Mouse (Mus musculus): ENCODE data around the gene Fsd1. TPM values are rescaled to one million over a fixed set of nuclear protein-coding genes. Genes with fewer than 3 reads are reported as not detected.

Gene Fsd1
- polyA plus RNA-seq, 1 experiment from 2014 or later: 21.6 TPM

DNA sequence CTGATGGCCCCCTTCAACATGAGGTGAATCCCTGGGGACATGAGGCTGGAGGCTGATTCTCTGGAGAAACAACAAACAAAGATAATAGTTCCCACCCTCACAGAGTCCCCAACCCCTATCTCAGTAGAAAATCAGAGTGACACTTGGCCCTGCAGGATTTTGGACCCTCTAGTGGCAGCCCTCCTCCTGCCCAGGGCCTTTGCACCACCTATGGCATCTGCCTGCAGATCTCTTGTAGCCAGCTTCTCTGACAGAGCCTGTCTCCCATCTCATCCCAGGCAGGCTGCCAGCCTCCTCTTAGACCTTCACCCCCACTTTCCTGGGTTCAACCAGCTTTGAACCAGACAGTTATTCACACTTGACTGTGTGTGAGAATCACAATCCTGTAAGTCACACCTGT, 25.5 kb upstream of the Fsd1 start:
- Histone ChIP-seq H3K4me1 (ENCODE audit: insufficient read depth, low read length) (peaks cover 20% of the 10 kb centered on the region), H3K9ac (replicated peaks; ENCODE audit: low read length) (no peak overlapping the region), H3K4me3 (ENCODE audit: low read length) (no peak overlapping the region), H3K27ac (ENCODE audit: low read length) (no peak overlapping the region), H3K36me3 (ENCODE audit: insufficient read depth, low read length) (peaks cover 21% of the 10 kb centered on the region), H3K27me3 (ENCODE audit: insufficient read depth, low read length) (no peaks in the 10 kb centered on the region), H3K4me2 (replicated peaks; ENCODE audit: low read depth, low read length) (no peak overlapping the region), H3K9me3 (ENCODE audit: low read length) (no peaks in the 10 kb centered on the region)
- no peak for ATAC-seq (ENCODE audit: low FRiP score, low TSS enrichment)

DNA sequence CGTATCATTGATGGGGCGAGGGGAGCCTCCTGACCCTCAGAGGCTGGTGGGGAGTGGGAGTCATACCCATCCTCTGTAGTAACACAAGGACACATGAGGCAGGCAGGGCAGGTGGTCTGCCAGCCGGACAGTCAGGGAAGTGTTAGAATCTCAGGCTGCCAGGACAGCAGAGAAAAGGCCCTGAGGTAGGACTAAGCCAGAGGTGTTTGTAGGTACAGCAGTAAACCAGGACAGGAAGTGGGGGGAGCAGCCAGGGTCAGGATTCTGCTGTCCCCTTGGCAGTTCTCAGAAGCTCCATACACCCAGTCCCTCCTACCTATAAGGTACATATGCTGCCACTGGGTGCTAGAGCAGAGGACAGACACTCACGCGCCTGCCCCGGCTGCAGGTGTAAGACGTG, 24.7 kb upstream of the Fsd1 start:
- Histone ChIP-seq H3K27ac (ENCODE audit: low read length) (no peak overlapping the region), H3K27me3 (ENCODE audit: insufficient read depth, low read length) (no peaks in the 10 kb centered on the region), H3K9ac (replicated peaks; ENCODE audit: low read length) (no peak overlapping the region), H3K4me2 (replicated peaks; ENCODE audit: low read depth, low read length) (no peak overlapping the region), H3K4me3 (ENCODE audit: low read length) (no peak overlapping the region), H3K9me3 (ENCODE audit: low read length) (no peaks in the 10 kb centered on the region), H3K4me1 (ENCODE audit: insufficient read depth, low read length) (peaks cover 15% of the 10 kb centered on the region), H3K36me3 (ENCODE audit: insufficient read depth, low read length) (peaks cover 24% of the 10 kb centered on the region)
- WGBS: 94% methylated on average over 7 of the region's 7 CpGs
- ATAC-seq (ENCODE audit: low FRiP score, low TSS enrichment): no peak

DNA sequence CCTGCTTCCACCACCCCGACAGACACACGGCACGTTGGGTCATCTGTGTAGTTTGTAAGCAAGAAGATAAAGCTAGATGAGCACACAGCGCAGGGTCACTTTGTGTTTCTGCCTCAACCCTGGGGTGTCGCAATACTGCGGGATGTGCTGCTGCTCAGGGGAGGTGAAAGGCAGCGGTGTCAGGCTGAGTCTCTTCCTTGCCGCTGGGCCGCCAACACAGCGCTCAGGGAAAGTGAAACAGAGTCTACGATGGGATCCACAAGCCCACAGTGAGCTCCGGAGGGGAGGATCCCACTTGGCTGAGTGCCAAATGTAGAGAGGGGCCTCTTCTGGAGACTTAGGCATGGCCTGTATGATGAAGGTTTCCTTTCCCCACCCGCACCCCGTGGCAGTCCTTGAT, 23.1 kb upstream of the Fsd1 start:
- no peak overlapping the region for H3K9ac ChIP-seq (replicated peaks; ENCODE audit: low read length)
- H3K4me3 ChIP-seq (ENCODE audit: low read length): no peak overlapping the region
- peaks cover 15% of the 10 kb centered on the region for H3K4me1 ChIP-seq (ENCODE audit: insufficient read depth, low read length)
- no peak for ATAC-seq (ENCODE audit: low FRiP score, low TSS enrichment)
- WGBS: 83% methylated on average over 14 of the region's 14 CpGs
- no peaks in the 10 kb centered on the region for H3K9me3 ChIP-seq (ENCODE audit: low read length)
- no peaks in the 10 kb centered on the region for H3K27me3 ChIP-seq (ENCODE audit: insufficient read depth, low read length)
- no peak overlapping the region for H3K27ac ChIP-seq (ENCODE audit: low read length)
- peaks cover 37% of the 10 kb centered on the region for H3K36me3 ChIP-seq (ENCODE audit: insufficient read depth, low read length)
- no peak overlapping the region for H3K4me2 ChIP-seq (replicated peaks; ENCODE audit: low read depth, low read length)

DNA sequence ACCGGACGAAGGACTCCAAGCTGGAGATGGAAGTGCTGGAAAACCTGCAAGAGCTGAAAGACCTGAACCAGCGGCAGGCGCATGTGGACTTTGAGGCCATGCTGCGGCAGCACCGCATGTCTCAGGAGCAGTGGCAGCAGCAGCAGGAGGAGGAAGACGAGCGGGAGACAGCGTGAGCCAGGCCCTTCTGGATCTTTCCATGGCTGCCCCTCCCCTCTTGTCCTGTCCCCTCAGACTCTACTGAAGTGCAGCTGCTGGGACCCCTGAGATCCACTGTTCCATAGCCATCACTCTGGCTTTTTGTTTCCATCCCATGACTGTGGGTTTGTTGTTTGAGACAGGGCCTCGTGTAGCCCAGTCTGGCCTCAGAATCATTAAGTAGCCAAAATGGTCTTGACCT, 21.8 kb upstream of the Fsd1 start:
- ATAC-seq (ENCODE audit: low FRiP score, low TSS enrichment): no peak
- no peak overlapping the region for H3K4me3 ChIP-seq (ENCODE audit: low read length)
- H3K27ac ChIP-seq (ENCODE audit: low read length): no peak overlapping the region
- no peak overlapping the region for H3K4me2 ChIP-seq (replicated peaks; ENCODE audit: low read depth, low read length)
- peaks cover 13% of the 10 kb centered on the region for H3K4me1 ChIP-seq (ENCODE audit: insufficient read depth, low read length)
- no peak overlapping the region for H3K9ac ChIP-seq (replicated peaks; ENCODE audit: low read length)
- H3K36me3 ChIP-seq (ENCODE audit: insufficient read depth, low read length): peaks cover 37% of the 10 kb centered on the region
- no peaks in the 10 kb centered on the region for H3K9me3 ChIP-seq (ENCODE audit: low read length)
- WGBS: 92% methylated on average over 10 of the region's 10 CpGs
- no peaks in the 10 kb centered on the region for H3K27me3 ChIP-seq (ENCODE audit: insufficient read depth, low read length)

DNA sequence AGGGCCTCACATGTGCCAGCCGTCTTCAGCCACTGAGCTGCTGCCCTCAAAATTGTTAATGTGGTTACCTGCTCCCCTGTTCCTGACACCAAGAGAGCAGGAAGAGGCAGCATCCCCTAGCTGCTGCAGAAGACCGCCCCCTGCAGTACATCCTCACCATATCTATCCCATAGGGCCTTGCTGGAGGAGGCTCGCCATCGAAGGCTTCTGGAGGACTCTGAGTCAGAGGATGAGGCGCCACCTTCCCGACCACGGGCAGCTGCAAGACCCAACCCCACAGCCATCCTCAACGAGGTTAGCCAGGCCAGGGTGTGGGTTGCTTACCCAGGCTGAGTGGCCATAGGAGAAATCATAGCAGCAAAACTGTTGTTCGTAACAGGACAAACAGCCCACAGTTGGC, 21.3 kb upstream of the Fsd1 start:
- no peak overlapping the region for H3K4me3 ChIP-seq (ENCODE audit: low read length)
- no peak for ATAC-seq (ENCODE audit: low FRiP score, low TSS enrichment)
- peaks cover 9% of the 10 kb centered on the region for H3K4me1 ChIP-seq (ENCODE audit: insufficient read depth, low read length)
- no peaks in the 10 kb centered on the region for H3K9me3 ChIP-seq (ENCODE audit: low read length)
- H3K9ac ChIP-seq (replicated peaks; ENCODE audit: low read length): no peak overlapping the region
- H3K36me3 ChIP-seq (ENCODE audit: insufficient read depth, low read length): peaks cover 37% of the 10 kb centered on the region
- no peak overlapping the region for H3K4me2 ChIP-seq (replicated peaks; ENCODE audit: low read depth, low read length)
- 91% methylated on average over 9 of the region's 9 CpGs for WGBS
- peak overlapping the region; percentile 20; the same call in 1 of the 2 replicates for H3K27ac ChIP-seq (ENCODE audit: low read length)
- H3K27me3 ChIP-seq (ENCODE audit: insufficient read depth, low read length): no peaks in the 10 kb centered on the region

DNA sequence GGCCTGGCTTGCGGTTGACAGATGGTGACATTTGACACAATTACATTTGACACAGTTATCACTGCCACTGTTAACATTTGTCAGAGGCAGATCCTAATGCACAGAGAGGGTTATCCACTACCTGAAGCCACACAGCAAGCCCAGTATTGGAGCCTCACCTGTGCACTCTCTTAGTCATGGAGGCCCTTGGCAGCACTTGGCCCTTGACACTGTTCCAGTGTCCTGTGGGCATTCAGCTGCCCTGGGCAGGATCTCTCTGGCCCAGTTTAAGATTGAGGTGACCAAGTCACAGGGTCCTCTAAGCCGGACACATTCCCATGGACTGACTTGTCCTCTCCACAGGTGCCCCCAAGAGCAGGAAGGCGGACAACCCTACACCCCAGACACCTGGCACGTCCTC, 19.1 kb upstream of the Fsd1 start:
- H3K4me2 ChIP-seq (replicated peaks; ENCODE audit: low read depth, low read length): no peak overlapping the region
- no peak overlapping the region for H3K9ac ChIP-seq (replicated peaks; ENCODE audit: low read length)
- H3K9me3 ChIP-seq (ENCODE audit: low read length): no peaks in the 10 kb centered on the region
- peaks cover 29% of the 10 kb centered on the region for H3K36me3 ChIP-seq (ENCODE audit: insufficient read depth, low read length)
- no peak overlapping the region for H3K27ac ChIP-seq (ENCODE audit: low read length)
- H3K27me3 ChIP-seq (ENCODE audit: insufficient read depth, low read length): 0 out of 2 replicates have a peak, but pooled peaks cover 7% of the 10 kb centered on the region
- H3K4me3 ChIP-seq (ENCODE audit: low read length): no peak overlapping the region
- 90% methylated on average over 4 of the region's 4 CpGs for WGBS
- H3K4me1 ChIP-seq (ENCODE audit: insufficient read depth, low read length): peaks cover 16% of the 10 kb centered on the region
- ATAC-seq (ENCODE audit: low FRiP score, low TSS enrichment): no peak

DNA sequence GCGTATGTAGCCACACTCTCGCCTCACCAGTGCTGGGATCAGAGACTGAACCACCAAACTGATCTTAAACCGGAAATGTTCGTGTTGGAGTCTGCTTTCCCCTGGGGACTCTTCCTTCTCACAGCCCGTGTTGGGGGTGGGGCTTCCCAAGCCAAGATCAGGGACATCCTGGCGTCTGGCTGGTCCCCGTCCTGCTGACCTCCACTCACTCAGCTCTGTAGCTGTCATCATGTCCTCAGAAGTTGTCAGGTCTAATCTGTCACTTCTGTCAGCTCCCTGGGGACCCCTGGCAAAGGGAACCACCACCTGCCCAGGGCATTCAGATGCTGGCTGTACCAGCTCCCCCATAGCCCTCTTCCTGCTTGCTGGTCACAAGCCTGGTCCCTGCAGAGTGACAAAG, 18.1 kb upstream of the Fsd1 start:
- Histone ChIP-seq H3K9me3 (ENCODE audit: low read length) (no peaks in the 10 kb centered on the region), H3K9ac (replicated peaks; ENCODE audit: low read length) (no peak overlapping the region), H3K4me2 (replicated peaks; ENCODE audit: low read depth, low read length) (no peak overlapping the region), H3K4me3 (ENCODE audit: low read length) (no peak overlapping the region), H3K4me1 (ENCODE audit: insufficient read depth, low read length) (peaks cover 16% of the 10 kb centered on the region), H3K27me3 (ENCODE audit: insufficient read depth, low read length) (0 out of 2 replicates have a peak, but pooled peaks cover 7% of the 10 kb centered on the region), H3K36me3 (ENCODE audit: insufficient read depth, low read length) (peaks cover 26% of the 10 kb centered on the region), H3K27ac (ENCODE audit: low read length) (no peak overlapping the region; the same call in 1 of the 2 replicates)
- no peak for ATAC-seq (ENCODE audit: low FRiP score, low TSS enrichment)
- WGBS: 56% methylated on average over 7 of the region's 7 CpGs

DNA sequence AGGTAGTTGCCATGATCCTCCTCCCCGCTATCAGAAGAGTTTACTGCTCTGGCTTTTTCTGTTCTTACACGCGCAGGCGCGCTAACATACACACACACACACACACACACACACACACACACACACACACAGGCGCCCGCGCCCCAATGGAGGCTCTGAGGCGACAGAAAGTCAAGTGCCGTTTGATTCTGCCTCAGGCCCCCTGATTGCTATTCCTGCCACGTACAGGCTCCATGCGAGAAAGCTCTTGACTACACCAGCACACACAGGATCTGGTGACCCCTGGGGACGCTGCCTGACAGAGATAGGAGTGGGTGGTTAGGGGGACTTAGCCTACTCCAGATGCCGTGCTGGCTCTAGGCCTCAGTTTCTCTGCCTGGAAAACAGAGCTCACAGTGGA, 16.7 kb upstream of the Fsd1 start:
- Histone ChIP-seq H3K27me3 (ENCODE audit: insufficient read depth, low read length) (0 out of 2 replicates have a peak, but pooled peaks cover 7% of the 10 kb centered on the region), H3K4me2 (replicated peaks; ENCODE audit: low read depth, low read length) (peak overlapping the region; percentile 98), H3K27ac (ENCODE audit: low read length) (peak overlapping the region; percentile 54), H3K9me3 (ENCODE audit: low read length) (no peaks in the 10 kb centered on the region), H3K36me3 (ENCODE audit: insufficient read depth, low read length) (peaks cover 23% of the 10 kb centered on the region), H3K4me3 (ENCODE audit: low read length) (no peak overlapping the region), H3K9ac (replicated peaks; ENCODE audit: low read length) (peak overlapping the region; percentile 83; the same call in 1 of the 2 replicates), H3K4me1 (ENCODE audit: insufficient read depth, low read length) (peaks cover 16% of the 10 kb centered on the region)
- 43% methylated on average over 14 of the region's 14 CpGs for WGBS
- 0 out of 2 replicates have a peak, but pooled peaks have one; percentile 2 for ATAC-seq (ENCODE audit: low FRiP score, low TSS enrichment)

DNA sequence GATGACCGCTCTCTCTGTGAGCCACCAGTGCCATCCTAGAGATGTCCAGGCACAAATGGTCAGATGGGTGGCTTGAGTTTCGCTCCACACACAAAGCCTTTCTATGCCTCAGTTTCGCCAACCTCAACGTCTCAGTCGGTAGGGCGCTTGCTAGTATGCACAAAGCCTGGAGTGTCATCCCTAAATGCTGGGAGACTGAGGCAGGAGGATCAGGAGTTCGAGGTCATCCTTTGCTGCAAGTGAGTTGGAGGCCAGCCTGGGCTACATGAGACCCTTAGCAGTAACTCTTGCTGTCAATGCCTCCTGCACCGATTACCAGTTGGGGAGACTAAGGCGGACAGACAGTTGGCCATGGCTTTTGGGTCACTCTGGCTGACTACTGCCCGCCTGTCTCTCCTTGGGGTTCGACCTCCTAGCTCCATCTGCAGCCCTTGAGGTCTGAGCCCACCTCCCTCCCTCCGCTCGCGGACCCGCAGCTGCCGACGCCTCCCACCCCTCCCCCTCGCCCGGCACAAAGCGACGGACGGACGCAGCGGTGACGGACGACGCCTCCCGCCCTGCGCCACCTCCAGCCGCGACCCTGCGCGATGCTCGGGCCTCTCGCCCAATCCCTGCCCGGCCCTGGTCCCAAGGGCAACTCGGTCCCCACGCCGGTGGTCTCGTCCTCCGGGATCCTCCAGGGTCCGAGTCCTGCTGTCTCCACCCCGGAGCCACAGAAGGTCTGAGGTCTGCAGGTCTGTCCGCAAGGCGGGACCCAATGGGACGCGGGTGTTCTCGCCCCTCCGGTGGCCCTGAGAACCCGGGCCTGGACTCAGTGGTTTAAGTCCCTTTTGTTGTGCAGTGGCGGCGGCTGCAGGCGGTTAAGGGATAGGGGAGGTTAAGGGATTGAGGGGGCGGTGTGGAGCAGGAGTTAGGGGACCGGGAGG, 16.1 kb upstream of the Fsd1 start, which contains the start of gene Shd:
Gene Shd (plus strand): TSS at position 502 of the 926 bp plus-strand sequence.
- H3K4me3 ChIP-seq (ENCODE audit: low read length): peak within 1 kb of the TSS; percentile 61
- WGBS: 9% methylated on average over 52 of the region's 55 CpGs
- no peaks in the 10 kb centered on the region for H3K9me3 ChIP-seq (ENCODE audit: low read length)
- peaks cover 16% of the 10 kb centered on the region for H3K4me1 ChIP-seq (ENCODE audit: insufficient read depth, low read length)
- peak; percentile 43 for ATAC-seq (ENCODE audit: low FRiP score, low TSS enrichment)
- H3K4me2 ChIP-seq (replicated peaks; ENCODE audit: low read depth, low read length): peak within 1 kb of the TSS; percentile 98
- H3K36me3 ChIP-seq (ENCODE audit: insufficient read depth, low read length): peaks cover 16% of the 10 kb centered on the region
- peak within 1 kb of the TSS; percentile 54 for H3K27ac ChIP-seq (ENCODE audit: low read length)
- H3K27me3 ChIP-seq (ENCODE audit: insufficient read depth, low read length): 0 out of 2 replicates have a peak, but pooled peaks cover 7% of the 10 kb centered on the region
- H3K9ac ChIP-seq (replicated peaks; ENCODE audit: low read length): peak within 1 kb of the TSS; percentile 83

DNA sequence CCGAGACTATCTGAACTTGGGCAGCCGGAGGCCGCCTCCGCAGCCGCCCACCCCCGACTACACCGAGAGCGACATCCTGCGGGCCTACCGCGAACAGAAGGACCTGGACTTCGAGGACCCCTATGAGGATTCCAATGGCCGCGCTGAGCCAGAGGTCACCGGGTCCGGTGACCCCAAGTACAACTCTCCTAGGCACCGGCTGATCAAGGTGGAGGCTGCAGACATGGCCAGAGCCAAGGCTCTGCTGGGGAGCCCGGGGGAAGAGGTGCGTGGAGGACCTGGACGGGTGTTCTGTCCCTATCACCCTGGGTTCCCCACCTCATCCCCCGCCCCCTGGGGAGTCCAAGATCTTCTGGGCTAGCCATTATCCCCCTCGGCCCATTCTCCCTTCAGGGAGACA, 14.9 kb upstream of the Fsd1 start:
- H3K27ac ChIP-seq (ENCODE audit: low read length): no peak overlapping the region
- 28% methylated on average over 22 of the region's 22 CpGs for WGBS
- no peaks in the 10 kb centered on the region for H3K9me3 ChIP-seq (ENCODE audit: low read length)
- peaks cover 14% of the 10 kb centered on the region for H3K36me3 ChIP-seq (ENCODE audit: insufficient read depth, low read length)
- peaks cover 20% of the 10 kb centered on the region for H3K4me1 ChIP-seq (ENCODE audit: insufficient read depth, low read length)
- H3K27me3 ChIP-seq (ENCODE audit: insufficient read depth, low read length): 0 out of 2 replicates have a peak, but pooled peaks cover 7% of the 10 kb centered on the region
- H3K4me3 ChIP-seq (ENCODE audit: low read length): peak overlapping the region; percentile 61
- peak overlapping the region; percentile 98 for H3K4me2 ChIP-seq (replicated peaks; ENCODE audit: low read depth, low read length)
- no peak for ATAC-seq (ENCODE audit: low FRiP score, low TSS enrichment)
- peak overlapping the region; percentile 83; the same call in 1 of the 2 replicates for H3K9ac ChIP-seq (replicated peaks; ENCODE audit: low read length)

Data from kidney, embryonic 16.5 days (tissue).